ENCODE assay signal across 1 mouse cellular context in the genomic region with DNA sequence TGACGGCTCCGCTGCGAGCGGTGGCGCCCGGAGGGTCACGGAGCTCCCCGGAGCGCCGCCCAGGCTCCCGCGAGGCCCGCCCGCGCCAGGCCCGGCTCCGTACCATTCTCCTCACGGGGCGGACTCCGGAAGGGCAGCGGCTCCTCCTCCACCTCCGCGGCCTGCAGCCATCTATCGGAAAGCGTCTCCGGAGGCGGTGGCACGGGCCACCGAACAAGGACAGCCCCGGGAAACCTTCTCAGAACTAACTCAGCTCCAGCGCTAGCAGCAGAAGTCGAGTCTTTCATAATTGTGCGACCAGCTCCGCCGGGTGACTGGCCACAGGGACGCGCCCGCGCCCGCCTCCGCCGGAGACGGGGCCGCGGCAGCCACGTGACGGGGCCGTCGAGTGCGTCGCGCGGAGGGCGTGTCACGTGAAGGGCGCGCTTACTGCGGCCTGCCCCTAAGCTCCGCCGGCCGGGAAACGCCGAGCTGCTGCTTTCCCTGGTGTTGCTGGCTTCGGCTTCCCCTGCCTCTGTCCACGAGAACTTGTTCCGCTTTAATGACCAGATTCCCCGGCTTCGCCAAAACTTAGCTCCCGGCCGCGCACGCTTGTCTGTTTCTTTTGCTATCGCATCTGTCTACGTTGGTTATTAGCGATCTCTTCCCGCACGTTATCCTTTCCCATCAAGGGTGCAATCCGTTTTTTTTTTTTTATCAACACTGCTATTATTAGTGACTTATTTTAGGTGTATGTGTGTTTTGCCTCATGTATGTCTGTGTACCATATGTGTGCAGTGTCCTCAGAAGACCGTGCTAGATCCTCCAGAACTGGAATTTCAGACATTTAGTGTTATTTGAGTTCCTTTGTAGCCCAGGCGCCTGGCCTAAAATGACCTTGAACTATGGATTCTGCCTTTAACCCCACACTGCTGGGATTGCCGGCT.
TF ChIP-seq lines count a peak whose summit lies in the region.

A gene (minus strand): TSS at position 360 of the 926 bp plus-strand sequence.

TF ChIP-seq in MEL, 35 proteins besides CTCF, POLR2A, EP300 and RAD21 (continued from another document):
- peak; percentile 69; the same call in 1 of the 2 replicates for TF ChIP-seq POLR2AphosphoS2 (IDR thresholded peaks at IDR 0.05; ENCODE audit: low read length)
- TF ChIP-seq USF1 (IDR thresholded peaks at IDR 0.05; ENCODE audit: low read depth, low read length), result peak; percentile 100
- TF ChIP-seq ETS1 (IDR thresholded peaks at IDR 0.05; ENCODE audit: low read depth, low read length), result no peak; the same call in 1 of the 2 replicates
- peak; percentile 92; the same call in 1 of the 2 replicates for TF ChIP-seq BHLHE40 (IDR thresholded peaks at IDR 0.05; ENCODE audit: borderline replicate concordance, low read depth, low read length)
- no peak for TF ChIP-seq MAFK (IDR thresholded peaks at IDR 0.05; ENCODE audit: borderline replicate concordance, low read depth, low read length)
- TF ChIP-seq TAL1 (IDR thresholded peaks at IDR 0.05; ENCODE audit: low read length), result no peak
- TF ChIP-seq MYC (IDR thresholded peaks at IDR 0.05; ENCODE audit: low read depth, low read length), result 0 out of 2 replicates have a peak, but pooled peaks have one; percentile 16
- TF ChIP-seq SMC3 (IDR thresholded peaks at IDR 0.05; ENCODE audit: low read depth, low read length), result no peak
- TF ChIP-seq GABPA (IDR thresholded peaks at IDR 0.05; ENCODE audit: low read depth, low read length), result no peak
- 0 out of 2 replicates have a peak, but pooled peaks have one; percentile 15 for TF ChIP-seq MEF2A (IDR thresholded peaks at IDR 0.05; ENCODE audit: extremely low read depth, insufficient replicate concordance, low read depth, low read length, poor library complexity, severe bottlenecking)
- peak; percentile 81 for TF ChIP-seq HCFC1 (IDR thresholded peaks at IDR 0.05; ENCODE audit: low read depth, low read length)
- no peak for TF ChIP-seq KAT2A (conservative IDR thresholded peaks at IDR 0.05; ENCODE audit: low read depth, low read length)
- peak; percentile 98 for TF ChIP-seq MAX (IDR thresholded peaks at IDR 0.05; ENCODE audit: low read length)
- no peak for TF ChIP-seq NRF1 (IDR thresholded peaks at IDR 0.05; ENCODE audit: insufficient read depth, low read depth, low read length, poor library complexity, severe bottlenecking)
- peak; percentile 87 for TF ChIP-seq ZNF384 (IDR thresholded peaks at IDR 0.05; ENCODE audit: low read depth, low read length)
- TF ChIP-seq CHD2 (IDR thresholded peaks at IDR 0.05; ENCODE audit: low read length), result no peak
